Mouse (Mus musculus) midbrain, postnatal 0 days (tissue): ENCODE measurements around the gene Eif1b. TPM values are rescaled to one million over a fixed set of nuclear protein-coding genes. Genes with fewer than 3 reads are reported as not detected.

ENCODE experiments used
- ATAC-seq: fragments of 200-750 bp; cut with Nextera tagmentation; 2 replicates; pipeline ENCODE4 v1.8.0; 2017; ENCODE audit warnings: moderate number of reproducible peaks, mild to moderate bottlenecking, moderate TSS enrichment, moderate library complexity; ENCODE audit not compliant: low FRiP score
- DNase-seq: peaks from one replicate; pipeline ENCODE4 v3.0.0-alpha.2; 2015; ENCODE audit warnings: low spot score
- H3K27ac ChIP-seq: fragments of 300-500 bp; sonication (generic); 2 replicates; pipeline ENCODE4 v1.5.1; 2014; ENCODE audit warnings: low read depth, mild to moderate bottlenecking, low read length, mixed read lengths
- H3K27me3 ChIP-seq: fragments of 300-500 bp; sonication (generic); 2 replicates; pipeline ENCODE4 v1.6.1; 2014; ENCODE audit warnings: low read length, control low read depth, mixed read lengths; ENCODE audit not compliant: insufficient read depth
- H3K36me3 ChIP-seq: fragments of 300-500 bp; sonication (generic); 2 replicates; pipeline ENCODE4 v1.6.1; 2014; ENCODE audit warnings: low read length, control low read depth, mixed read lengths; ENCODE audit not compliant: insufficient read depth
- H3K4me1 ChIP-seq: fragments of 300-500 bp; sonication (generic); 2 replicates; pipeline ENCODE4 v1.6.1; 2014; ENCODE audit warnings: mild to moderate bottlenecking, control low read depth, antibody characterized with exemption, low read length, mixed read lengths; ENCODE audit not compliant: insufficient read depth
- H3K4me2 ChIP-seq: fragments of 300-500 bp; sonication (generic); 2 replicates; pipeline ENCODE4 v1.6.1; 2014; ENCODE audit warnings: low read depth, mild to moderate bottlenecking, low read length, mixed read lengths; ENCODE audit not compliant: poor library complexity, severe bottlenecking
- H3K4me3 ChIP-seq: fragments of 300-500 bp; sonication (generic); 2 replicates; pipeline ENCODE4 v1.5.1; 2014; ENCODE audit warnings: low read depth, mild to moderate bottlenecking, low read length, moderate library complexity
- H3K9ac ChIP-seq: fragments of 300-500 bp; sonication (generic); replicated peaks from 2 replicates; pipeline ENCODE4 v1.6.1; 2014; ENCODE audit warnings: mild to moderate bottlenecking, low read length, moderate library complexity, mixed read lengths; ENCODE audit not compliant: poor library complexity, severe bottlenecking
- H3K9me3 ChIP-seq: fragments of 300-500 bp; sonication (generic); 2 replicates; pipeline ENCODE4 v1.6.1; 2016; ENCODE audit warnings: low read length, control low read depth
- CTCF ChIP-seq: IDR thresholded peaks from 2 replicates; pipeline ENCODE4 v1.5.1; 2016; ENCODE audit warnings: antibody characterized with exemption, mild to moderate bottlenecking
- WGBS: fragments of 180-500 bp; shearing (Covaris S2); extraction: QIAGEN DNeasy Blood & Tissue Kit; methylation state at CpG from one replicate; pipeline ENCODE4 v1.1.7; 2014; 5-methylcytosine and 5-hydroxymethylcytosine counted together
- polyA plus RNA-seq: library from polyadenylated mRNA; unstranded; fragments of >200 nt; fragmentation: Nextera tagmentation; extraction: Ambion mirVana; gene quantifications from 2 replicates; pipeline ENCODE4 v1.2.1, GENCODE M21; 2015
- total RNA-seq: library from RNA; depleted of rRNA; stranded (reverse); fragments of >200 nt; gene quantifications from 2 replicates; pipeline ENCODE4 v1.2.3, GENCODE M21; 2014; rRNA removed

Eif1b gene
- total RNA-seq (80.8 and 96.6 TPM in 2 replicates), polyA plus RNA-seq (345 and 380 TPM in 2 replicates)

GRCm38 (mm10) chr9:120492010-120492399 lies at the start of gene Eif1b:
Gene Eif1b (plus strand): TSS chr9:120492232.
- Histone ChIP-seq H3K9ac (peak within 1 kb of the TSS; percentile 98), H3K4me1 (0 out of 2 replicates have a peak, but pooled peaks cover 5% of the 10 kb centered on the region), H3K4me2 (peak within 1 kb of the TSS; percentile 83), H3K9me3 (no peaks in the 10 kb centered on the region), H3K27me3 (no peaks in the 10 kb centered on the region), H3K27ac (peak within 1 kb of the TSS; percentile 91), H3K36me3 (peaks cover 16% of the 10 kb centered on the region), H3K4me3 (peak within 1 kb of the TSS; percentile 91)
- WGBS, result 4% methylated on average over 17 of the region's 19 CpGs
- no peak for DNase-seq
- TF ChIP-seq CTCF, result no peak
- peak; percentile 35 for ATAC-seq

- no peaks in the 10 kb centered on the region for H3K9me3 ChIP-seq
- TF ChIP-seq CTCF, result no peak
- H3K4me2 ChIP-seq, result no peak overlapping the region
- DNase-seq (no peak), ATAC-seq (no peak)
- 67% methylated on average over 9 of the region's 9 CpGs for WGBS
- H3K36me3 ChIP-seq, result no peaks in the 10 kb centered on the region
- H3K27me3 ChIP-seq, result no peaks in the 10 kb centered on the region
- no peak overlapping the region for H3K27ac ChIP-seq
- H3K9ac ChIP-seq, result no peak overlapping the region
- no peaks in the 10 kb centered on the region for H3K4me1 ChIP-seq
- H3K4me3 ChIP-seq, result no peak overlapping the region
Measured at GRCm38 (mm10) chr9:120444642-120445041, 47.4 kb upstream of the Eif1b start.

GRCm38 (mm10) chr9:120449696-120450329 lies 42.2 kb upstream of the Eif1b start:
- H3K4me1 ChIP-seq, result no peaks in the 10 kb centered on the region
- H3K4me2 ChIP-seq, result no peak overlapping the region
- DNase-seq (no peak), ATAC-seq (no peak)
- no peak for TF ChIP-seq CTCF
- H3K9me3 ChIP-seq, result no peaks in the 10 kb centered on the region
- H3K9ac ChIP-seq, result no peak overlapping the region
- no peak overlapping the region for H3K4me3 ChIP-seq
- no peaks in the 10 kb centered on the region for H3K27me3 ChIP-seq
- H3K36me3 ChIP-seq, result peaks cover 9% of the 10 kb centered on the region
- 86% methylated on average over 6 of the region's 6 CpGs for WGBS
- no peak overlapping the region for H3K27ac ChIP-seq

GRCm38 (mm10) chr9:120455768-120456655 lies 36.0 kb upstream of the Eif1b start:
- Histone ChIP-seq H3K4me1 (no peaks in the 10 kb centered on the region), H3K27ac (0 out of 2 replicates have a peak overlapping the region, but pooled peaks have one; percentile 18), H3K4me2 (no peak overlapping the region), H3K9me3 (no peaks in the 10 kb centered on the region), H3K27me3 (no peaks in the 10 kb centered on the region), H3K36me3 (peaks cover 9% of the 10 kb centered on the region), H3K4me3 (no peak overlapping the region), H3K9ac (no peak overlapping the region)
- peak; percentile 59 for DNase-seq
- TF ChIP-seq CTCF, result peak; percentile 11; the same call in 1 of the 2 replicates
- ATAC-seq, result no peak
- 18% methylated on average over 9 of the region's 9 CpGs for WGBS

GRCm38 (mm10) chr9:120470431-120470830 lies 21.6 kb upstream of the Eif1b start:
- H3K36me3 ChIP-seq, result peaks cover 16% of the 10 kb centered on the region; the same call in 1 of the 2 replicates
- H3K4me1 ChIP-seq, result no peaks in the 10 kb centered on the region
- no peak overlapping the region for H3K27ac ChIP-seq
- ATAC-seq, result no peak
- DNase-seq, result no peak
- H3K9me3 ChIP-seq, result no peaks in the 10 kb centered on the region
- H3K9ac ChIP-seq, result no peak overlapping the region
- H3K4me2 ChIP-seq, result no peak overlapping the region
- no peak overlapping the region for H3K4me3 ChIP-seq
- WGBS, result 88% methylated on average over 1 of the region's 1 CpGs
- no peaks in the 10 kb centered on the region for H3K27me3 ChIP-seq
- TF ChIP-seq CTCF, result no peak

- no peaks in the 10 kb centered on the region for H3K4me1 ChIP-seq
- 78% methylated on average over 3 of the region's 3 CpGs for WGBS
- H3K9ac ChIP-seq, result no peak overlapping the region
- H3K9me3 ChIP-seq, result no peaks in the 10 kb centered on the region
- no peak for TF ChIP-seq CTCF
- H3K4me3 ChIP-seq, result no peak overlapping the region
- no peak for DNase-seq
- no peak for ATAC-seq
- H3K36me3 ChIP-seq, result no peaks in the 10 kb centered on the region
- H3K4me2 ChIP-seq, result no peak overlapping the region
- H3K27ac ChIP-seq, result no peak overlapping the region
- no peaks in the 10 kb centered on the region for H3K27me3 ChIP-seq
Measured at GRCm38 (mm10) chr9:120481644-120482043, 10.4 kb upstream of the Eif1b start.
